Mouse (Mus musculus) midbrain, embryonic 10.5 days (tissue): ENCODE data around the gene Ralgds. TPM values are rescaled to one million over a fixed set of nuclear protein-coding genes. Genes with fewer than 3 reads are reported as not detected.
"Not testable (repeated sequence)": the region's sequence is repeated elsewhere in the genome, so short reads cannot be mapped to it uniquely, and the experiment has no call there.

Experiments
- DNase-seq: peaks from one replicate; pipeline ENCODE4 v3.0.0-alpha.2; 2017; ENCODE audit warnings: low spot score
- H3K27ac ChIP-seq: fragments of 300-500 bp; sonication (generic); replicated peaks from 2 replicates; pipeline ENCODE4 v1.5.1; 2016; ENCODE audit warnings: mild to moderate bottlenecking
- H3K27me3 ChIP-seq: fragments of 300-500 bp; sonication (generic); 2 replicates; pipeline ENCODE4 v1.6.1; 2016; ENCODE audit warnings: low read depth, mild to moderate bottlenecking; ENCODE audit not compliant: poor library complexity, severe bottlenecking
- H3K36me3 ChIP-seq: fragments of 300-500 bp; sonication (generic); 2 replicates; pipeline ENCODE4 v1.6.1; 2016; ENCODE audit warnings: mild to moderate bottlenecking, moderate library complexity
- H3K4me1 ChIP-seq: fragments of 300-500 bp; sonication (generic); 2 replicates; pipeline ENCODE4 v1.6.1; 2016
- H3K4me3 ChIP-seq: fragments of 300-500 bp; sonication (generic); 2 replicates; pipeline ENCODE4 v1.5.1; 2016; ENCODE audit warnings: mild to moderate bottlenecking, moderate library complexity
- H3K9me3 ChIP-seq: fragments of 300-500 bp; sonication (generic); replicated peaks from 2 replicates; pipeline ENCODE4 v1.6.1; 2016; ENCODE audit warnings: mild to moderate bottlenecking
- WGBS: fragments of 180-500 bp; shearing (Covaris S2); methylation state at CpG from one replicate; pipeline ENCODE4 v1.1.7; 2016; 5-methylcytosine and 5-hydroxymethylcytosine counted together
- polyA plus RNA-seq: library from polyadenylated mRNA; unstranded; fragments of >200 nt; fragmentation: Nextera tagmentation; extraction: Ambion mirVana; gene quantifications from 2 replicates; pipeline ENCODE4 v1.2.1, GENCODE M21; 2016

Ralgds gene
- polyA plus RNA-seq, 1 experiment from 2014 or later = 31.5 TPM

- Histone ChIP-seq H3K27me3 (no peaks in the 10 kb centered on the region), H3K27ac (no peak overlapping the region), H3K4me1 (peaks cover 4% of the 10 kb centered on the region; the same call in 1 of the 2 replicates), H3K4me3 (no peak overlapping the region), H3K36me3 (no peaks in the 10 kb centered on the region), H3K9me3 (no peaks in the 10 kb centered on the region)
- no peak for DNase-seq
- 76% methylated on average over 2 of the region's 2 CpGs for WGBS
Measured at GRCm38 (mm10) chr2:28483861-28484260, 29.1 kb upstream of the Ralgds start.

GRCm38 (mm10) chr2:28494521-28494920, 18.4 kb upstream of the Ralgds start:
- no peak for DNase-seq
- no peaks in the 10 kb centered on the region for H3K9me3 ChIP-seq
- H3K27me3 ChIP-seq = no peaks in the 10 kb centered on the region
- 85% methylated on average over 2 of the region's 2 CpGs for WGBS
- H3K4me1 ChIP-seq = no peaks in the 10 kb centered on the region; the same call in 1 of the 2 replicates
- no peak overlapping the region for H3K27ac ChIP-seq
- no peak overlapping the region for H3K4me3 ChIP-seq
- H3K36me3 ChIP-seq = no peaks in the 10 kb centered on the region

GRCm38 (mm10) chr2:28495207-28495756, 17.6 kb upstream of the Ralgds start:
- no peaks in the 10 kb centered on the region for H3K9me3 ChIP-seq
- no peak overlapping the region for H3K4me3 ChIP-seq
- 86% methylated on average over 14 of the region's 14 CpGs for WGBS
- H3K27ac ChIP-seq = no peak overlapping the region
- no peak for DNase-seq
- no peaks in the 10 kb centered on the region for H3K27me3 ChIP-seq
- H3K4me1 ChIP-seq = no peaks in the 10 kb centered on the region; the same call in 1 of the 2 replicates
- no peaks in the 10 kb centered on the region for H3K36me3 ChIP-seq

GRCm38 (mm10) chr2:28495801-28496595, 16.9 kb upstream of the Ralgds start:
- Histone ChIP-seq H3K36me3 (no peaks in the 10 kb centered on the region), H3K4me3 (no peak overlapping the region), H3K9me3 (no peaks in the 10 kb centered on the region), H3K27me3 (no peaks in the 10 kb centered on the region), H3K4me1 (no peaks in the 10 kb centered on the region; the same call in 1 of the 2 replicates), H3K27ac (no peak overlapping the region)
- 88% methylated on average over 16 of the region's 16 CpGs for WGBS
- DNase-seq = no peak

- Histone ChIP-seq H3K9me3 (no peaks in the 10 kb centered on the region), H3K27ac (no peak within 1 kb of the TSS), H3K36me3 (no peaks in the 10 kb centered on the region), H3K4me3 (no peak within 1 kb of the TSS), H3K4me1 (no peaks in the 10 kb centered on the region; the same call in 1 of the 2 replicates), H3K27me3 (no peaks in the 10 kb centered on the region)
- no peak for DNase-seq
- 73% methylated on average over 5 of the region's 5 CpGs for WGBS
Measured at GRCm38 (mm10) chr2:28496671-28497070, 16.3 kb upstream of the Ralgds start, which contains the start of gene Gbgt1. Gene Gbgt1 (plus strand): TSS chr2:28496891.

GRCm38 (mm10) chr2:28497561-28497960, 15.4 kb upstream of the Ralgds start:
- WGBS = 88% methylated on average over 5 of the region's 5 CpGs
- Histone ChIP-seq H3K4me3 (no peak overlapping the region), H3K27me3 (no peaks in the 10 kb centered on the region), H3K27ac (no peak overlapping the region), H3K4me1 (no peaks in the 10 kb centered on the region; the same call in 1 of the 2 replicates), H3K9me3 (no peaks in the 10 kb centered on the region), H3K36me3 (no peaks in the 10 kb centered on the region)
- no peak for DNase-seq

- no peak overlapping the region for H3K27ac ChIP-seq
- no peaks in the 10 kb centered on the region; the same call in 1 of the 2 replicates for H3K4me1 ChIP-seq
- WGBS = 77% methylated on average over 4 of the region's 4 CpGs
- no peaks in the 10 kb centered on the region for H3K9me3 ChIP-seq
- DNase-seq = no peak
- no peak overlapping the region for H3K4me3 ChIP-seq
- H3K36me3 ChIP-seq = no peaks in the 10 kb centered on the region
- H3K27me3 ChIP-seq = no peaks in the 10 kb centered on the region
Measured at GRCm38 (mm10) chr2:28498431-28498830, 14.5 kb upstream of the Ralgds start.

GRCm38 (mm10) chr2:28502987-28503386, 9.9 kb upstream of the Ralgds start:
- Histone ChIP-seq H3K4me3 (no peak overlapping the region), H3K27ac (no peak overlapping the region)
- 88% methylated on average over 10 of the region's 10 CpGs for WGBS

GRCm38 (mm10) chr2:28504676-28505075, 8.2 kb upstream of the Ralgds start:
- H3K27me3 ChIP-seq = no peaks in the 10 kb centered on the region
- DNase-seq = no peak
- H3K9me3 ChIP-seq = no peaks in the 10 kb centered on the region
- H3K4me1 ChIP-seq = no peaks in the 10 kb centered on the region
- no peak overlapping the region for H3K4me3 ChIP-seq
- H3K36me3 ChIP-seq = no peaks in the 10 kb centered on the region
- no peak overlapping the region for H3K27ac ChIP-seq
- WGBS = 89% methylated on average over 13 of the region's 13 CpGs

More at GRCm38 (mm10) chr2:28502987-28503386, 9.9 kb upstream of the Ralgds start:
- DNase-seq = no peak
- H3K27me3 ChIP-seq = no peaks in the 10 kb centered on the region
- H3K36me3 ChIP-seq = no peaks in the 10 kb centered on the region
- H3K4me1 ChIP-seq = no peaks in the 10 kb centered on the region
- H3K9me3 ChIP-seq = no peaks in the 10 kb centered on the region

- H3K36me3 ChIP-seq = no peaks in the 10 kb centered on the region
- DNase-seq = no peak
- peaks cover under 1% of the 10 kb centered on the region; the same call in 1 of the 2 replicates for H3K27me3 ChIP-seq
- WGBS = 74% methylated on average over 3 of the region's 3 CpGs
- no peak within 1 kb of the TSS for H3K4me3 ChIP-seq
- no peak within 1 kb of the TSS for H3K27ac ChIP-seq
- no peaks in the 10 kb centered on the region for H3K9me3 ChIP-seq
- no peaks in the 10 kb centered on the region for H3K4me1 ChIP-seq
Measured at GRCm38 (mm10) chr2:28505795-28506194, 7.1 kb upstream of the Ralgds start, which contains the start of gene Gm10134. Gene Gm10134 (plus strand): TSS chr2:28506095.

GRCm38 (mm10) chr2:28506291-28506690, 6.6 kb upstream of the Ralgds start:
- 83% methylated on average over 6 of the region's 6 CpGs for WGBS
- DNase-seq = no peak
- Histone ChIP-seq H3K27ac (no peak overlapping the region), H3K27me3 (peaks cover 5% of the 10 kb centered on the region), H3K4me3 (no peak overlapping the region), H3K4me1 (no peaks in the 10 kb centered on the region), H3K9me3 (no peaks in the 10 kb centered on the region), H3K36me3 (no peaks in the 10 kb centered on the region)

- not testable (repeated sequence) for H3K36me3 ChIP-seq, H3K9me3 ChIP-seq, DNase-seq, H3K4me3 ChIP-seq, H3K27ac ChIP-seq
- Histone ChIP-seq H3K4me1 (peaks cover 38% of the 10 kb centered on the region), H3K27me3 (peaks cover 16% of the 10 kb centered on the region)
- WGBS = 59% methylated on average over 5 of the region's 5 CpGs
Measured at GRCm38 (mm10) chr2:28511600-28511999, 1.3 kb upstream of the Ralgds start.
